Mouse (Mus musculus): ENCODE data around the gene Vkorc1l1.

GRCm38 (mm10) chr5:129909591-129909990 lies 32.2 kb upstream of the Vkorc1l1 start:
- TF ChIP-seq E2F4 (IDR thresholded peaks at IDR 0.05; ENCODE audit: insufficient read depth) (no peak), POLR2A (IDR thresholded peaks at IDR 0.05; ENCODE audit: insufficient read length, low read depth) (no peak), USF1 (IDR thresholded peaks at IDR 0.05; ENCODE audit: low read depth) (no peak), MAX (IDR thresholded peaks at IDR 0.05; ENCODE audit: low read depth) (no peak), MYOG (IDR thresholded peaks at IDR 0.05; ENCODE audit: control insufficient read depth in 1 of 3, insufficient read depth in 1 of 3, insufficient read length in 2 of 3, low read depth in 2 of 3) (no peak)
